Mouse (Mus musculus) myocyte (in vitro differentiated cells): ENCODE data around the gene Fam214a. TPM values are rescaled to one million over a fixed set of nuclear protein-coding genes. Genes with fewer than 3 reads are reported as not detected.

Source experiments
- H3K27me3 ChIP-seq: one replicate; pipeline ENCODE4 v1.6.1; 2011; ENCODE audit not compliant: control insufficient read depth, insufficient read depth, insufficient read length
- H3K36me3 ChIP-seq: one replicate; pipeline ENCODE4 v1.6.1; 2011; ENCODE audit not compliant: control insufficient read depth, insufficient read depth
- H3K4me2 ChIP-seq: one replicate; pipeline ENCODE4 v1.6.1; 2011; ENCODE audit warnings: low read depth, control low read depth
- H3K4me3 ChIP-seq: one replicate; pipeline ENCODE4 v1.5.1; 2011; ENCODE audit warnings: mild to moderate bottlenecking, control low read depth, moderate library complexity
- H3K79me2 ChIP-seq: one replicate; pipeline ENCODE4 v1.6.1; 2011; ENCODE audit not compliant: control insufficient read depth, insufficient read depth
- H3ac ChIP-seq: one replicate; pipeline ENCODE4 v1.6.1; 2011; ENCODE audit not compliant: control insufficient read depth, insufficient read length
- CEBPB ChIP-seq: IDR thresholded peaks from 2 replicates; pipeline ENCODE4 v1.6.1; 2011; ENCODE audit warnings: mild to moderate bottlenecking, moderate library complexity; ENCODE audit not compliant: poor library complexity, insufficient read depth, severe bottlenecking
- E2F4 ChIP-seq: IDR thresholded peaks from one replicate; pipeline ENCODE4 v1.6.1; 2011; ENCODE audit warnings: mild to moderate bottlenecking, control low read depth, moderate library complexity; ENCODE audit not compliant: insufficient read depth
- MAX ChIP-seq: IDR thresholded peaks from one replicate; pipeline ENCODE4 v1.6.1; 2011; ENCODE audit warnings: low read depth, mild to moderate bottlenecking, control low read depth
- MYOD1 ChIP-seq, 3 experiments: IDR thresholded peaks; one replicate each; pipeline ENCODE4 v1.6.1; 2011; ENCODE audit warnings: control low read depth in 2 of 3, low read depth in 2 of 3, mild to moderate bottlenecking in 2 of 3, moderate library complexity in 1 of 3; ENCODE audit not compliant: insufficient read length in 2 of 3, control insufficient read depth in 1 of 3
- MYOG ChIP-seq, 3 experiments: IDR thresholded peaks; one replicate each; pipeline ENCODE4 v1.6.1; 2011; ENCODE audit warnings: control low read depth in 2 of 3, low read depth in 2 of 3, mild to moderate bottlenecking in 2 of 3; ENCODE audit not compliant: insufficient read length in 2 of 3, control insufficient read depth in 1 of 3, insufficient read depth in 1 of 3
- POLR2A ChIP-seq: IDR thresholded peaks from one replicate; pipeline ENCODE4 v1.6.1; 2011; ENCODE audit warnings: low read depth, mild to moderate bottlenecking, control low read depth, moderate library complexity; ENCODE audit not compliant: insufficient read length
- POLR2AphosphoS2 ChIP-seq: IDR thresholded peaks from one replicate; pipeline ENCODE4 v1.6.1; 2011; ENCODE audit warnings: low read depth, control low read depth; ENCODE audit not compliant: insufficient read length
- REST ChIP-seq: IDR thresholded peaks from one replicate; pipeline ENCODE4 v1.6.1; 2011; ENCODE audit warnings: mild to moderate bottlenecking, control low read depth, moderate library complexity; ENCODE audit not compliant: insufficient read depth, insufficient read length
- SRF ChIP-seq: IDR thresholded peaks from one replicate; pipeline ENCODE4 v1.6.1; 2011; ENCODE audit warnings: low read depth; ENCODE audit not compliant: control insufficient read depth, insufficient read length
- TCF12 ChIP-seq: IDR thresholded peaks from one replicate; pipeline ENCODE4 v1.6.1; 2011; ENCODE audit warnings: mild to moderate bottlenecking, control low read depth; ENCODE audit not compliant: poor library complexity, insufficient read depth, severe bottlenecking
- TCF3 ChIP-seq: IDR thresholded peaks from one replicate; pipeline ENCODE4 v1.6.1; 2011; ENCODE audit warnings: low read depth, control low read depth; ENCODE audit not compliant: insufficient read length
- USF1 ChIP-seq: IDR thresholded peaks from one replicate; pipeline ENCODE4 v1.6.1; 2011; ENCODE audit warnings: low read depth, mild to moderate bottlenecking, control low read depth, moderate library complexity
- polyA plus RNA-seq: library from polyadenylated mRNA; unstranded; fragments of >200 nt; fragmentation: generic; extraction: Trizol; gene quantifications from one replicate; pipeline ENCODE4 v1.2.1, GENCODE M21; 2012; ENCODE audit warnings: missing spikeins

Gene Fam214a
- polyA plus RNA-seq, 1 experiment: 2.6 TPM

DNA sequence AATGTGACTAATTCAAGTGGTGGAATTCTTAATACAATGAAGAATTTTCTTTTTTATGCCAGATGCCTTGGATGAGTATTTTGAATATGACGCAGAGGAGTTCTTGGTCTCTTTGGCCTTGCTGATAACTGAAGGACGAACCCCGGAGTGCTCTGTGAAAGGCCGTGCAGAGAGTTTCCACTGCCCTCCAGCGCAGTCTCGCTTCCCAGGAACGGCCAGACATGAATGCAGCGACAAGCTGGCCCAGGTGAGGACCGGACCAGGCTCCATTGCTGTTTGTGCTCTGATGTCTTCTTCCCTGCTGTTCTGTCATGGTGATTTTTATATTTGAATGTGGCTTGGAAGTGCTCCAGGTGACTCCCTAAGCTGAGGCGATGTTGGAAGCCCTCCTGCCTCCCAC, 51.5 kb downstream of the Fam214a start:
- TF ChIP-seq E2F4: no peak
- no peak for TF ChIP-seq POLR2AphosphoS2
- TF ChIP-seq MYOD1 (IDR thresholded peaks at IDR 0.05; ENCODE audit: control insufficient read depth in 1 of 3, insufficient read length in 2 of 3, low read depth in 2 of 3): no peak
- no peak for TF ChIP-seq TCF3
- TF ChIP-seq REST: no peak
- TF ChIP-seq CEBPB: no peak
- Histone ChIP-seq H3ac (no peak overlapping the region), H3K4me2 (no peak overlapping the region), H3K4me3 (no peak overlapping the region), H3K79me2 (no peaks in the 10 kb centered on the region), H3K36me3 (no peaks in the 10 kb centered on the region), H3K27me3 (no peaks in the 10 kb centered on the region)

DNA sequence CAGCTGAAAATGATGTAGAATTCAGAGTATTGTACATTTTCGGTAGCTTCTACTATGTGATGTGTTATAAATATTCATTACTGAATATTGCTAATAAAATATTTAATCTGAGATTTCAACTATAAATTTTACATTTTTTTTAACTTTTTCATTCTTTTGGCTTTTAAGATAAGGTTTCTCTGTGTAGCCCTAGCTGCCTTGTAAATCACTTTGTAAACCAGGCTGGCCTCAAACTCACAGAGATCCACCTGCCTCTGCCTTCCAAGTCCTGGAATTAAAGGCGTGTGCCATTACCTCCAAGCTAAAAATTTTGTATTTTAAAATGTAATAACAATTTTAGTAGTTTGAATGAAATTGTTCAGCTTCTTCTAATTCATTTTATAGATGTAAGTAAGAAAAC, 63.9 kb downstream of the Fam214a start:
- Histone ChIP-seq H3ac (no peak overlapping the region), H3K27me3 (no peaks in the 10 kb centered on the region), H3K4me2 (no peak overlapping the region), H3K79me2 (no peaks in the 10 kb centered on the region), H3K4me3 (no peak overlapping the region), H3K36me3 (peaks cover 3% of the 10 kb centered on the region)
- TF ChIP-seq TCF3 (no peak), TCF12 (no peak), MAX (no peak), SRF (no peak)

DNA sequence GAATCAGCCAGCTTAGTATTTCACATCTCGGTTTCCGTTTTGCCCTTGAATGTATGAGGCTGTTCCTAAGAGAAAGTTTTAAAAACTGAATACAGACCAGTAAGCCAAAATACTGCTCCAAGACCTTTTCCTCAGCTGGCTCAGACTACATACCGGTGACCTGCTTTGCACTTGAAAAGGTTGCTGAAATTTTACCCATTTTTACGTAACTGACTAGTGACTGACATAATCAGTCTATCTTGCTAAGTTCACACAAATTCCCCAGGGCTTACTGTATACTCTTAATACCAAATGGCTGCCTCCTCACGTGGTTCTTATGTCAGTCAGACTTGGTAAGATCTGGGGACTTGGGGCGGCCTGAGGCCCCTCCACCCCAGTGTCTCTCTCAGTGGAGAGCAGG, 66.5 kb downstream of the Fam214a start:
- Histone ChIP-seq H3K36me3 (peaks cover 3% of the 10 kb centered on the region), H3K4me2 (no peak overlapping the region), H3K4me3 (no peak overlapping the region), H3K27me3 (no peaks in the 10 kb centered on the region), H3K79me2 (no peaks in the 10 kb centered on the region), H3ac (no peak overlapping the region)
- TF ChIP-seq USF1: no peak
- TF ChIP-seq CEBPB: no peak
- TF ChIP-seq MAX: no peak

DNA sequence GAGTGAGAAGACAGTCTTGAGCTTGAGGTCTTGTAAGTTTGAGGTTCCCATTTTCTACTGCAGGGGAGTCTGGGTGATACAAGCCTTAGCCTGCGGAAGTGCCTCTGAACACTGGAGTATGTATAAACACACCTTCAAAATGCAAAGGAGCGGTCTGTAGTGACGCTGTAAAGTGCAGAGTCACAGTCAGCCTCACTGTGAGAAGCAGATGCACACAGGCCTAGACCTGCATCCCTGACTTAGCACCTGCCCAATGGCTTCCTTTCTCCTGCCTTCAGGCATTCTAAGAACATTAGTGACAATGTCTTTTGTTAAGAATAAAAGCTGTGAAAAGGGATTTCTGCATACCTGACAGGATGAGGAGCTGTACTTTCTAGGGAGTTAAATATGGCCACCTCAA, 66.9 kb downstream of the Fam214a start:
- peaks cover 3% of the 10 kb centered on the region for H3K36me3 ChIP-seq
- no peak overlapping the region for H3K4me3 ChIP-seq
- H3K4me2 ChIP-seq: no peak overlapping the region
- H3K27me3 ChIP-seq: no peaks in the 10 kb centered on the region
- H3ac ChIP-seq: no peak overlapping the region
- TF ChIP-seq TCF3: no peak
- TF ChIP-seq E2F4: no peak
- TF ChIP-seq POLR2A: no peak
- TF ChIP-seq MYOG (IDR thresholded peaks at IDR 0.05; ENCODE audit: control insufficient read depth in 1 of 3, insufficient read depth in 1 of 3, insufficient read length in 2 of 3, low read depth in 2 of 3): no peak
- TF ChIP-seq MAX: no peak
- no peaks in the 10 kb centered on the region for H3K79me2 ChIP-seq

DNA sequence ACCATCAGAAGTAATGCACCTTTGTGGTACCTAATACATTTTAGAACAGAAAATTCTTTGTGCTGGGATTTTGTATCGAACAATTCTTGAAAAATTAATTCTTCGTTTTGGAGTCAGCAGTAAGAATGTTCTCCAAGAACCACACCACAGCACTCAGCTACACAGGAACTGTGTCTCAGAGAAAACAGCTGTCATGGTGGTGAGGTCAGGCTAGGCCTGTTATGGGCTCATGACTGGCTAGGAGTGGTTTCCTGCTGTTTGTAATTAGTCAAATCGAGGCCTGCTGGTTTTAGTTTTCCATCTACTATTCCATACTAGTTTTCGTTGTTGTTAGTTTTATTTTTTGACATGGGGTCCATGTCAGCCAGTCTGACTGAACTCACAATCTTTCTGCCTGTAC, 67.9 kb downstream of the Fam214a start:
- Histone ChIP-seq H3K79me2 (no peaks in the 10 kb centered on the region), H3K4me3 (no peak overlapping the region), H3K36me3 (peaks cover 3% of the 10 kb centered on the region), H3ac (no peak overlapping the region), H3K27me3 (no peaks in the 10 kb centered on the region), H3K4me2 (no peak overlapping the region)
- TF ChIP-seq CEBPB: no peak
- peak; percentile 50 to 77 (median 70) for TF ChIP-seq MYOD1 (IDR thresholded peaks at IDR 0.05; ENCODE audit: control insufficient read depth in 1 of 3, insufficient read length in 2 of 3, low read depth in 2 of 3)
- peak; percentile 6 to 81 (median 69) for TF ChIP-seq MYOG (IDR thresholded peaks at IDR 0.05; ENCODE audit: control insufficient read depth in 1 of 3, insufficient read depth in 1 of 3, insufficient read length in 2 of 3, low read depth in 2 of 3)
- no peak for TF ChIP-seq USF1
- TF ChIP-seq TCF12: peak; percentile 16

DNA sequence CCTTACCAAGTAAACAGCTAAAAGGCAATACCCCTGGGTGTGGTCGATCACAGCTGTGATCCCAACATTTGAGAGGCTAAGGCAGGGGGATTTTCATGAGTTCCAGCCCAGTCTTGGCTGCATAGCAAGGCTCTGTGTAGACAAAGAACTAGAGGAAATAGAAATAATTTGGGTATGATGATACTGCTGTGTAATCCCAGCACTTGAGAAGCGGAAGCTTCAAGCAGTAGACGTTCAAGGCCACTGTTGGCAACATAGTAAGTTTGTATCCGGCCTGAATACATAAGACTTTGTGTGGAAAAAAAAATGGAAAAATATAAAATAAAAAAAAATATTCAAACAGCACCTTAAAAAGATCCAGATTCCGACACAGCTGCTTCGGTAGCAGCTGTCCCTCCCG, 69.9 kb downstream of the Fam214a start:
- Histone ChIP-seq H3K4me2 (no peak overlapping the region), H3K27me3 (no peaks in the 10 kb centered on the region), H3K4me3 (no peak overlapping the region), H3ac (no peak overlapping the region), H3K36me3 (peaks cover 3% of the 10 kb centered on the region), H3K79me2 (no peaks in the 10 kb centered on the region)
- no peak for TF ChIP-seq USF1
